Comparison of ENCODE assay signal across 10 mouse cellular contexts in the genomic region with DNA sequence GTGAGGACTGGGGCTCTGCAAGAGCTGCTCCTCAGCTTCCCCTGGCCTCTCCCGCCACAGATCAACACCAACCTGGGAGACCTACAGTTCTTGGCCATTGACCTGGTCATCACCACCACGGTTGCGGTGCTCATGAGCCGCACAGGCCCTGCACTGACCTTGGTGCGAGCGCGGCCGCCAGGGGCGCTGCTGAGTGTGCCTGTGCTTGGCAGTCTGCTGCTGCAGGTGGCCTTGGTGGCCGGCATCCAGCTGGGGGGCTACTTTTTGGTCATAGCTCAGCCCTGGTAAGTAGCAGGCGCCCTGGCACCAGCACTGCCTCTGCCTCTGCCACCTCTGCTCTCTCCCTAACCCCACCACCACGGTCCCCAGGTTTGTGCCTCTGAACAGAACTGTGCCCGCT. TPM values are rescaled to one million over a fixed set of nuclear protein-coding genes. Genes with fewer than 3 reads are reported as not detected.
DNase-seq lines count a peak whose midpoint lies in the region; TF ChIP-seq lines count a peak whose summit lies in the region.
"Had no signal": no experiment of that assay in that cellular context is flagged by ENCODE, and none has a peak within 500 bp of the region (broad histone marks: within the 10 kb centered on the region; RNA-seq: fewer than 3 reads in every experiment).

No protein-coding gene starts in this region.

- intact Hi-C loops in heart, adult 2 months (cut with DNase I): no loop called here
- intact Hi-C loops in left cerebral cortex, postnatal 4 days (cut with DNase I): no loop called here

- no peak overlapping the region for H3K27ac ChIP-seq in heart, adult 2 months
- H3K27ac ChIP-seq: liver, embryonic 13.5 days had no signal

- no peaks in the 10 kb centered on the region for H3K79me2 ChIP-seq in heart, adult 2 months (replicated peaks; ENCODE audit: control insufficient read depth, insufficient read depth, low read length)

- no peak for DNase-seq in heart, adult 2 months
- no peak for DNase-seq in heart, adult 9 months (ENCODE audit: low spot score in 2 of 2)
- DNase-seq in left cerebral cortex, postnatal 4 days: peak; percentile 81
- no peak for DNase-seq in left cerebral cortex, adult 9 months (ENCODE audit: low spot score in 2 of 2)
- peak; percentile 33 for DNase-seq in WW6 (ENCODE audit: low read depth, low spot score)
- DNase-seq in cerebellum, postnatal 36 days: peak; percentile 65 to 76
- no peak for DNase-seq in frontal cortex, postnatal 36 days (ENCODE audit: low spot score in 2 of 2)
- DNase-seq in urinary bladder, postnatal 25 days (ENCODE audit: low spot score): no peak
- DNase-seq: liver, embryonic 13.5 days had no signal

- H3K9ac ChIP-seq in heart, adult 2 months (ENCODE audit: low read depth, low read length): no peak overlapping the region
- H3K9ac ChIP-seq: liver, embryonic 13.5 days had no signal

- TF ChIP-seq POLR2A in heart, adult 2 months (IDR thresholded peaks at IDR 0.05; ENCODE audit: insufficient read depth, low read depth, low read length): no peak

- peaks cover 10% of the 10 kb centered on the region for H3K4me1 ChIP-seq in heart, adult 2 months (ENCODE audit: control insufficient read depth, insufficient read depth, low read length)

- no peak overlapping the region for H3K4me3 ChIP-seq in heart, adult 2 months
- H3K4me3 ChIP-seq: liver, embryonic 13.5 days had no signal

- H3K27me3 ChIP-seq in heart, adult 2 months (ENCODE audit: control insufficient read depth, insufficient read depth, low read length): no peaks in the 10 kb centered on the region
- H3K27me3 ChIP-seq: CH12.LX had no signal

- peak; percentile 64 for TF ChIP-seq CTCF in heart, adult 2 months (IDR thresholded peaks at IDR 0.05)

- 88% methylated on average over 13 of the region's 13 CpGs for WGBS in heart, adult 2 months

- H3K36me3 ChIP-seq in heart, adult 2 months (ENCODE audit: control insufficient read depth, insufficient read depth, low read length): no peaks in the 10 kb centered on the region

- TF ChIP-seq EP300 in heart, adult 2 months (IDR thresholded peaks at IDR 0.05; ENCODE audit: insufficient read depth, low read depth, low read length): no peak

RNA-seq across cellular contexts. Expression of a gene that starts 4.2 kb away (rescaled TPM):
- 1 to 10 TPM; 3.1 TPM for total RNA-seq in heart, adult 2 months (2021)
- 12.2 and 17.6 TPM in 2 replicates for polyA plus RNA-seq in heart, adult 2 months (2012; rRNA removed)
- total RNA-seq in left cerebral cortex, postnatal 4 days (2021): 10 to 100 TPM; 37.0 to 39.0 TPM
- total RNA-seq: CH12.LX had no signal

RNA-seq across cellular contexts. Expression of a gene that starts 19.3 kb away (rescaled TPM):
- 10 to 100 TPM; 15.1 to 17.7 TPM for total RNA-seq in heart, adult 2 months (2021)
- 30.4 and 34.8 TPM in 2 replicates for polyA plus RNA-seq in heart, adult 2 months (2012; rRNA removed)
- 100 to 1,000 TPM; 237 to 241 TPM for total RNA-seq in left cerebral cortex, postnatal 4 days (2021)

RNA-seq across cellular contexts. Expression of a gene that starts 45.0 kb away (rescaled TPM):
- total RNA-seq in heart, adult 2 months (2021): 1,000 to 10,000 TPM; 1,126 to 1,344 TPM
- 1,030 and 1,505 TPM in 2 replicates for polyA plus RNA-seq in heart, adult 2 months (2012; rRNA removed)
- 100 to 1,000 TPM; 174 to 177 TPM for total RNA-seq in left cerebral cortex, postnatal 4 days (2021)

RNA-seq across cellular contexts. Expression of a gene that starts 54.4 kb away (rescaled TPM):
- 1 to 10 TPM; 4.6 to 4.9 TPM for total RNA-seq in heart, adult 2 months (2021)
- 5.1 and 8.1 TPM in 2 replicates for polyA plus RNA-seq in heart, adult 2 months (2012; rRNA removed)
- total RNA-seq in left cerebral cortex, postnatal 4 days (2021): 10 to 100 TPM; 36.7 to 37.2 TPM

Comparison
In these comparisons a context has a peak if more than half of its experiments do, and no peak if none do; other contexts are left out.
1. DNase-seq: peak in left cerebral cortex, postnatal 4 days (single experiment), WW6 (single experiment) and cerebellum, postnatal 36 days (2 of 2); none in heart, adult 2 months (0 of 2), heart, adult 9 months (0 of 2), left cerebral cortex, adult 9 months (0 of 2), frontal cortex, postnatal 36 days (0 of 2) and urinary bladder, postnatal 25 days (single experiment).
2. RNA of a gene that starts 4.2 kb away (total RNA-seq): 37.0 to 39.0 TPM in left cerebral cortex, postnatal 4 days; 3.1 TPM in heart, adult 2 months; every median in the first group is over 4 times any median in the second.
3. RNA of a gene that starts 19.3 kb away (total RNA-seq): 237 to 241 TPM in left cerebral cortex, postnatal 4 days; 15.1 to 17.7 TPM in heart, adult 2 months; every median in the first group is over 10 times any median in the second.
4. RNA of a gene that starts 45.0 kb away (total RNA-seq): 1,126 to 1,344 TPM in heart, adult 2 months; 174 to 177 TPM in left cerebral cortex, postnatal 4 days; every median in the first group is over 4 times any median in the second.